Mouse (Mus musculus): Measurements from ENCODE around the gene Atp7b. TPM values are rescaled to one million over a fixed set of nuclear protein-coding genes. Genes with fewer than 3 reads are reported as not detected.

Gene Atp7b
- polyA plus RNA-seq, 1 experiment from 2014 or later: 1.4 TPM

DNA sequence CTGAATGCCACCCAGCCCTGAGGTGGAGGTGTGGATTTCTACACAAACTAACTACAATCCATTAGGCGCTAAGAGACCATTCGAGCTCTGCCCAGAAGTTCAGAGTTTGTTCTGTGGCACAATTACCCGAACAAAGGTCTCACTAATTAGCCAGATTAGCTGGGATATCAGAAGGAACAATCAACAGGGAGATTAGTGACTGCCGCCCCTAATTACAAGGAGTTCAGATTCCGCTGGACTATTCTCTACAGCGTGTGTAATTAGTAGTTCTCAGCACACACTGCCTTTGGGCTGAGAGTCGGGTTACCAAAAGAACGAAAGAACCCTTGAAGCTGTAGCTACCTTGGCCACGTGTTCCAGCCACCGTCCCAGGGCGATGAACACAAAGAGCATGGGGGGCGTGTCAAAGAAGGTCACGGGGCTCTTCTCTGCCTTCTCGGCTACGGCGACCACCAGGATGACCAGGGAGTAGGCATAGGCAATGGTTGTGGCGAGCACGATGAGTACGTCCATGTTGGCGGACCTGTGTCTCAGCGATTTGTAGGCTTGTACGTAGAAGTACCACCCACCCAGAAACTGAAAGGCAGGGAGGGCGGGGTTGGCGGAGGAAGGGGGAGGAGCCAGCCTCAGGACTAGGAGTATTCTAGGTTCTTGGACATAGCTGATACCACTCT, 46.9 kb downstream of the Atp7b start:
- H3K9me3 ChIP-seq (ENCODE audit: control insufficient read depth, low read length): no peaks in the 10 kb centered on the region
- ATAC-seq (ENCODE audit: low read depth): peak; percentile 54; the same call in 1 of the 2 replicates
- H3K36me3 ChIP-seq (ENCODE audit: control insufficient read depth, insufficient read depth, low read length): no peaks in the 10 kb centered on the region
- H3K4me1 ChIP-seq (ENCODE audit: control insufficient read depth, insufficient read depth, low read length): no peaks in the 10 kb centered on the region
- H3K4me3 ChIP-seq (ENCODE audit: low read depth, low read length): no peak overlapping the region
- no peak overlapping the region for H3K27ac ChIP-seq (ENCODE audit: low read depth, low read length)
- no peak overlapping the region for H3K9ac ChIP-seq (replicated peaks; ENCODE audit: low read depth, low read length)
- no peaks in the 10 kb centered on the region for H3K27me3 ChIP-seq (ENCODE audit: control insufficient read depth, insufficient read depth, low read length)
- H3K4me2 ChIP-seq (ENCODE audit: low read depth, low read length): no peak overlapping the region
- WGBS: 75% methylated on average over 24 of the region's 24 CpGs

GRCm38 (mm10) chr8:22009403-22009802, 50.7 kb downstream of the Atp7b start:
- Histone ChIP-seq H3K27ac (ENCODE audit: low read depth, low read length) (no peak overlapping the region), H3K27me3 (ENCODE audit: control insufficient read depth, insufficient read depth, low read length) (no peaks in the 10 kb centered on the region), H3K4me3 (ENCODE audit: low read depth, low read length) (no peak overlapping the region), H3K36me3 (ENCODE audit: control insufficient read depth, insufficient read depth, low read length) (no peaks in the 10 kb centered on the region), H3K9me3 (ENCODE audit: control insufficient read depth, low read length) (no peaks in the 10 kb centered on the region), H3K9ac (replicated peaks; ENCODE audit: low read depth, low read length) (no peak overlapping the region), H3K4me1 (ENCODE audit: control insufficient read depth, insufficient read depth, low read length) (no peaks in the 10 kb centered on the region), H3K4me2 (ENCODE audit: low read depth, low read length) (no peak overlapping the region)
- 74% methylated on average over 3 of the region's 3 CpGs for WGBS
- ATAC-seq (ENCODE audit: low read depth): no peak

DNA sequence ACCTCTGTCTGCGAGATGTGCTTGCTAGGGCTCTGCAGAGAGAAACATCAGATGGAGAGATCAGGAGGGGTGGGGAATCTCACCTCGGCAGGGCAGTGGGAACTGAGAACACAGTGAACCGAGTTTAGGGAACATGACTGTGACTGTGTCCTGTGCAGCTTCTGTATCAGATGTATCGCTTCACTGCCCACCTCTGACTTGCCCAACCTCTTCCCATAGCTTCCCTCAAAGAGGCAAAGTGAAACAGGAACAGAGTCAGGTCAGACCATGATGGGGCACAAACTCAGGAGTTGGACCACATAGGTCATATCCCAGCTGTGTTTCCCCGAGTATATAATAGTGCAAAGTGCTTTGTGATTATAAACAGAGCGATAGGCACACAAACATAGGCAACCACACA, 53.7 kb downstream of the Atp7b start:
- 90% methylated on average over 6 of the region's 6 CpGs for WGBS
- H3K9ac ChIP-seq (replicated peaks; ENCODE audit: low read depth, low read length): no peak overlapping the region

GRCm38 (mm10) chr8:22004750-22005522, 55.2 kb downstream of the Atp7b start:
- Histone ChIP-seq H3K9me3 (ENCODE audit: control insufficient read depth, low read length) (no peaks in the 10 kb centered on the region), H3K9ac (replicated peaks; ENCODE audit: low read depth, low read length) (no peak overlapping the region), H3K4me1 (ENCODE audit: control insufficient read depth, insufficient read depth, low read length) (no peaks in the 10 kb centered on the region), H3K27me3 (ENCODE audit: control insufficient read depth, insufficient read depth, low read length) (no peaks in the 10 kb centered on the region), H3K4me3 (ENCODE audit: low read depth, low read length) (no peak overlapping the region), H3K4me2 (ENCODE audit: low read depth, low read length) (no peak overlapping the region), H3K27ac (ENCODE audit: low read depth, low read length) (no peak overlapping the region), H3K36me3 (ENCODE audit: control insufficient read depth, insufficient read depth, low read length) (no peaks in the 10 kb centered on the region)
- no peak; the same call in 1 of the 2 replicates for ATAC-seq (ENCODE audit: low read depth)
- WGBS: 87% methylated on average over 14 of the region's 14 CpGs

More for the DNA sequence above, 53.7 kb downstream of the Atp7b start:
- H3K9me3 ChIP-seq (ENCODE audit: control insufficient read depth, low read length): no peaks in the 10 kb centered on the region
- no peak overlapping the region for H3K4me3 ChIP-seq (ENCODE audit: low read depth, low read length)
- no peak overlapping the region for H3K27ac ChIP-seq (ENCODE audit: low read depth, low read length)
- H3K36me3 ChIP-seq (ENCODE audit: control insufficient read depth, insufficient read depth, low read length): no peaks in the 10 kb centered on the region
- no peaks in the 10 kb centered on the region for H3K27me3 ChIP-seq (ENCODE audit: control insufficient read depth, insufficient read depth, low read length)
- H3K4me1 ChIP-seq (ENCODE audit: control insufficient read depth, insufficient read depth, low read length): no peaks in the 10 kb centered on the region
- H3K4me2 ChIP-seq (ENCODE audit: low read depth, low read length): no peak overlapping the region
- no peak for ATAC-seq (ENCODE audit: low read depth)

- no peaks in the 10 kb centered on the region for H3K36me3 ChIP-seq (ENCODE audit: control insufficient read depth, insufficient read depth, low read length)
- H3K27me3 ChIP-seq (ENCODE audit: control insufficient read depth, insufficient read depth, low read length): no peaks in the 10 kb centered on the region
- no peak overlapping the region for H3K9ac ChIP-seq (replicated peaks; ENCODE audit: low read depth, low read length)
- ATAC-seq (ENCODE audit: low read depth): no peak
- 61% methylated on average over 3 of the region's 3 CpGs for WGBS
- no peak overlapping the region for H3K27ac ChIP-seq (ENCODE audit: low read depth, low read length)
- no peaks in the 10 kb centered on the region for H3K4me1 ChIP-seq (ENCODE audit: control insufficient read depth, insufficient read depth, low read length)
- H3K4me3 ChIP-seq (ENCODE audit: low read depth, low read length): no peak overlapping the region
- H3K4me2 ChIP-seq (ENCODE audit: low read depth, low read length): no peak overlapping the region
- no peaks in the 10 kb centered on the region for H3K9me3 ChIP-seq (ENCODE audit: control insufficient read depth, low read length)
Observed at GRCm38 (mm10) chr8:21995181-21995580, 64.9 kb downstream of the Atp7b start.

GRCm38 (mm10) chr8:21992184-21992583, 67.9 kb downstream of the Atp7b start:
- no peaks in the 10 kb centered on the region for H3K4me1 ChIP-seq (ENCODE audit: control insufficient read depth, insufficient read depth, low read length)
- no peaks in the 10 kb centered on the region for H3K36me3 ChIP-seq (ENCODE audit: control insufficient read depth, insufficient read depth, low read length)
- H3K27ac ChIP-seq (ENCODE audit: low read depth, low read length): no peak overlapping the region
- H3K9ac ChIP-seq (replicated peaks; ENCODE audit: low read depth, low read length): no peak overlapping the region
- peak; percentile 89 for ATAC-seq (ENCODE audit: low read depth)
- H3K27me3 ChIP-seq (ENCODE audit: control insufficient read depth, insufficient read depth, low read length): no peaks in the 10 kb centered on the region
- no peak overlapping the region for H3K4me3 ChIP-seq (ENCODE audit: low read depth, low read length)
- WGBS: 27% methylated on average over 6 of the region's 6 CpGs
- H3K9me3 ChIP-seq (ENCODE audit: control insufficient read depth, low read length): no peaks in the 10 kb centered on the region
- no peak overlapping the region for H3K4me2 ChIP-seq (ENCODE audit: low read depth, low read length)

DNA sequence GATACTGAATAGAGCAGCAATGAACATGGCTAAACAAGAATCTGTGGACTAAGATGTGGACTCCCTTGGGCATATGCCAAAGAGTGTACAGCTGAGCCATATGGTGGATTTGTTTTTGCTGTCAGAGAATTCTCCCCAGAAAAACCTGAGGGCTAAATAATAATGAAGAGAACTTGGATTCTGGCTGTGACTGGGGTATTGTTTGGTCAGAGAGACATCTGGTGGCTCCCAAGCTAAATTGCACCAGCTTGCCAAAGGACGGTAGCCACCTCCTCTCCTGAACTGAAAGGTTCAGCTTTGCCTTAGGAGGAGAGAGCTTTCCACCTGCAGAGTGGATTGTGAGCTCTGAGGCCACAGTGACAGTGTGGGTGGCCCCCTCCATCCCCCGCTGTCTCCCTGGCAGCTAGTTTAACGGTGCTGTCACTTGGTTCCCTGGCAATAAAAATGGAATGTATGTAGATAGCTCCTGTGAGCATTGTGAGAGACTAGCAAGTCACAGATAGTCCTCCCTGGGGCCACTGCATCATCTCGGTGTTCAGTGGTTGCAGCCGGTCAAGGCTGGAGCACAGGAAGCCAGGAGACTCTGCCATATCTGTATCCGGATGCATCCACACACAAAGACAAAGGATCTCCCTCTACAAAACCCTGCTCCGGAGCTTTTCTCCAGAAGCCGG, 78.3 kb downstream of the Atp7b start:
- no peak overlapping the region for H3K27ac ChIP-seq (ENCODE audit: low read depth, low read length)
- ATAC-seq (ENCODE audit: low read depth): peak; percentile 65; the same call in 1 of the 2 replicates
- no peaks in the 10 kb centered on the region for H3K27me3 ChIP-seq (ENCODE audit: control insufficient read depth, insufficient read depth, low read length)
- H3K4me1 ChIP-seq (ENCODE audit: control insufficient read depth, insufficient read depth, low read length): no peaks in the 10 kb centered on the region
- H3K9me3 ChIP-seq (ENCODE audit: control insufficient read depth, low read length): no peaks in the 10 kb centered on the region
- no peaks in the 10 kb centered on the region for H3K36me3 ChIP-seq (ENCODE audit: control insufficient read depth, insufficient read depth, low read length)
- no peak overlapping the region for H3K4me2 ChIP-seq (ENCODE audit: low read depth, low read length)
- 52% methylated on average over 8 of the region's 8 CpGs for WGBS
- H3K9ac ChIP-seq (replicated peaks; ENCODE audit: low read depth, low read length): no peak overlapping the region
- H3K4me3 ChIP-seq (ENCODE audit: low read depth, low read length): no peak overlapping the region

DNA sequence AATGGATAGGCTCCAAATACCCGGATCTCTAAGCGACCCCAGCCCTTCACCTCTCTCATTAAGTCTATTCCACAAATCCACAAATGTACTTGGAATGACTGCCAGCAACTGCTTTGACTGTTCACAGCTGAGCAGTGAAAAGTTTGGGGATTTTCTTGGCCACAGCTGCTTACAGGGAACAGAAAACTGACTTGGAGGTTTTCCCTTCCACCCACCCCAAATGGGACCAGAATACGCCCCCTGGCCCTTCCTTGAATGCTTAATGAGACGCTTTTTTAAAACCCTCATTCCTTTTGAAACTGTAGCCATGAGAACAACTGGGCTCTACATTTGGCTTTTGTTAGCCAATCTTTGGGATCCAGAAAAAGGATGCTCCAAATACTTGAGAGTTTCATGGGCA, 81.9 kb downstream of the Atp7b start:
- Histone ChIP-seq H3K4me1 (ENCODE audit: control insufficient read depth, insufficient read depth, low read length) (no peaks in the 10 kb centered on the region), H3K27ac (ENCODE audit: low read depth, low read length) (no peak overlapping the region), H3K9ac (replicated peaks; ENCODE audit: low read depth, low read length) (no peak overlapping the region), H3K27me3 (ENCODE audit: control insufficient read depth, insufficient read depth, low read length) (no peaks in the 10 kb centered on the region), H3K36me3 (ENCODE audit: control insufficient read depth, insufficient read depth, low read length) (no peaks in the 10 kb centered on the region), H3K4me3 (ENCODE audit: low read depth, low read length) (no peak overlapping the region), H3K4me2 (ENCODE audit: low read depth, low read length) (no peak overlapping the region), H3K9me3 (ENCODE audit: control insufficient read depth, low read length) (no peaks in the 10 kb centered on the region)
- WGBS: 54% methylated on average over 4 of the region's 4 CpGs
- no peak for ATAC-seq (ENCODE audit: low read depth)

GRCm38 (mm10) chr8:21969475-21969874, 90.6 kb downstream of the Atp7b start, which contains the start of gene Ccdc70:
Gene Ccdc70 (plus strand): TSS chr8:21969775.
- H3K36me3 ChIP-seq (ENCODE audit: control insufficient read depth, insufficient read depth, low read length): no peaks in the 10 kb centered on the region
- no peak within 1 kb of the TSS for H3K4me2 ChIP-seq (ENCODE audit: low read depth, low read length)
- ATAC-seq (ENCODE audit: low read depth): no peak
- no peak within 1 kb of the TSS for H3K9ac ChIP-seq (replicated peaks; ENCODE audit: low read depth, low read length)
- no peaks in the 10 kb centered on the region for H3K27me3 ChIP-seq (ENCODE audit: control insufficient read depth, insufficient read depth, low read length)
- H3K4me3 ChIP-seq (ENCODE audit: low read depth, low read length): no peak within 1 kb of the TSS
- WGBS: 91% methylated on average over 3 of the region's 3 CpGs
- no peak within 1 kb of the TSS for H3K27ac ChIP-seq (ENCODE audit: low read depth, low read length)
- no peaks in the 10 kb centered on the region for H3K4me1 ChIP-seq (ENCODE audit: control insufficient read depth, insufficient read depth, low read length)
- no peaks in the 10 kb centered on the region for H3K9me3 ChIP-seq (ENCODE audit: control insufficient read depth, low read length)
